Mouse (Mus musculus): ENCODE measurements around the gene Defa2.
"Not testable (repeated sequence)": the region's sequence is repeated elsewhere in the genome, so short reads cannot be mapped to it uniquely, and the experiment has no call there.

The Defa2 gene

DNA sequence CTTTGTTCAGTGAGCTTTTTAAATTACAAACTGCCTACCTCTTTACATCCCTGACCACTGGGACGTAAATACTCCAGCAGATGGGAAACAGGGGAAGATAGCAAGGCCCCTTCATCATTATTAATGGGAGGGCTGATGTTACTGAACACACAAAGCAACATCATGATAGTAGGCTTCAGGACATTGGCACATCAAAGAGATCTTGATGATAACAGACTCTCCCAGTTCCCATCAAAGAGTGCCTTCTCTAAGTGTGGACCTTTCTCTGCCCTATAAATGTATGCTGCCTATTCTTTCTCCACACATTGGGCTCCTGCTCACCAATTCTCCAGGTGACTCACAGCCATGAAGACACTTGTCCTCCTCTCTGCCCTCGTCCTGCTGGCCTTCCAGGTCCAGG is at the start of gene Defa2:
Gene Defa2, plus strand, starts transcription at position 301 of the 400 bp plus-strand sequence.
- DNase-seq (ENCODE audit: low spot score), result not testable (repeated sequence)

DNA sequence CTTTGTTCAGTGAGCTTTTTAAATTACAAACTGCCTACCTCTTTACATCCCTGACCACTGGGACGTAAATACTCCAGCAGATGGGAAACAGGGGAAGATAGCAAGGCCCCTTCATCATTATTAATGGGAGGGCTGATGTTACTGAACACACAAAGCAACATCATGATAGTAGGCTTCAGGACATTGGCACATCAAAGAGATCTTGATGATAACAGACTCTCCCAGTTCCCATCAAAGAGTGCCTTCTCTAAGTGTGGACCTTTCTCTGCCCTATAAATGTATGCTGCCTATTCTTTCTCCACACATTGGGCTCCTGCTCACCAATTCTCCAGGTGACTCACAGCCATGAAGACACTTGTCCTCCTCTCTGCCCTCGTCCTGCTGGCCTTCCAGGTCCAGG is 13.2 kb downstream of the Defa2 start, which contains the start of gene Defa33:
Gene Defa33, plus strand, starts transcription at position 301 of the 400 bp plus-strand sequence.
- DNase-seq (ENCODE audit: low spot score), result not testable (repeated sequence)

DNA sequence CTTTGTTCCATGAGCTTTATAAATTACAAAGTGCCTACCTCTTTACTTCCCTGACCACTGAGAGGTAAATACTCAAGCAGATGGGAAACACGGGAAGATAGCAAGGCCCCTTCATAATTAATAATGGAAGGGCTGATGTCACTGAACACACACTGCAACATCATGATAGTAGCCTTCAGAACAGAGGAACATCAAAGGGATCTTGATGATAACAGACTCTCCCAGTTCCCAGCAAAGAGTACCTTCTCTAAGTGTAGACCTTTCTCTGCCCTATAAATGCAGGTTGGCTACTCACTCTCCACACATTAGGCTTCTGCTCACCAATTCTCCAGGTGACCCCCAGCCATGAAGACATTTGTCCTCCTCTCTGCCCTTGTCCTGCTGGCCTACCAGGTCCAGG is 48.8 kb downstream of the Defa2 start, which contains the start of gene Defa36:
Gene Defa36, plus strand, starts transcription at position 301 of the 400 bp plus-strand sequence.
- DNase-seq (ENCODE audit: low spot score), result not testable (repeated sequence)

Measured in adipocyte (in vitro differentiated cells).